Mouse (Mus musculus): ENCODE results near the gene Tmem79. TPM values are rescaled to one million over a fixed set of nuclear protein-coding genes. Genes with fewer than 3 reads are reported as not detected.
"Not testable (repeated sequence)": the region's sequence is repeated elsewhere in the genome, so short reads cannot be mapped to it uniquely, and the experiment has no call there.

Gene Tmem79
- total RNA-seq (2021), result 1 to 10 TPM; 1.7 TPM
- long read RNA-seq, experiment 1, partial matches to known transcripts, result 0 of 11 reads
- long read RNA-seq, experiment 1, other reads (novel, unspliced or antisense), result 11 of 11 reads
- long read RNA-seq, experiment 2, partial matches to known transcripts, result 0 of 10 reads
- long read RNA-seq, experiment 2, other reads (novel, unspliced or antisense), result 10 of 10 reads

DNA sequence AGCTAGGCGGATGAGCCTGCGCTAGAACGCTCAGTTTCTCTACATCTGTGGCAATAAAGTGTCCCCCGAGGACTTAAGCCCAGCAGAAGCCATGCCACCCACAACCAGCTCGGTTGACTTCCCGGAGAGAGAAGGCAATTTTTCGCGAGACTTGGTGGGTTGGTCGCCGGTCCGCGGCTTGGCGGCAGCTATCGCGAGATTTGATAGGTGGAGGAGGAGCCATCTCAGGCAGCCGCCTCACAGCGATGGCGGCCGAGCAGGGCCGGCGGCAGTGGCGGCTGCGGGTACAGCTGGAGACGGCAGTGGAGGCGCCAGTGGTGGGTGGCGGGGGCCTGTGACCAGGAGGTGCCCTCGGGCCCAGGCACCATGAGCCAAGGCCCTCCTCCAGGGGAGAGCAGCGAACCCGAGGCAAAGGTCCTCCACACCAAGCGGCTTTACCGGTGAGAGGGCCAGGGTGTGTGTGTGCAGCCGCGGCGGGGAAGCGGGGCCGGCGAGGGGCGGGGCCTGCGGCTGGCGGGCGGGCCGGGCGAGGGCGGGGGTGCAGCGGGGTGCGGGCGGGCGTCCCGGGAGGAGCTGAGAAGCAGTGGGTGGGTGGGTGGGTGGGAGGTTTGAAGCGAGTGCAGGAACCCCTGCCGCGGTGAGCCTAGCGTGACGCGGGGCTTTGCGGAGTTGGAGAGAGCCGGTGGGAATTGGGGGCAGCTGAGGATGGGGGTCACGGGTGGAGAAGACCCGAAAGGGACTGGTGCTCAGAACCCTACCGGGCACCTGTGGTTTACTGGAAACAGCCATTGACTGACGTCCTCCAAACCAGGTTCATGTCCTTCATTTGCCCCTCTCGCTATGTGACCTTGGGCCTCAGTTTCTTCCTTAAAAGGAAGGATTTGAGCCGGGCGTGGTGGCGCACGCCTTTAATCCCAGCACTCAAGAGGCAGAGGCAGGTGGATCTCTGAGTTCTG is at the start of gene Tmem79, which contains the start of gene Smg5:
TSS of gene Tmem79 (minus strand) at position 91 of the 956 bp plus-strand sequence.
TSS of gene Smg5 (plus strand) at position 203 of the 956 bp plus-strand sequence.
- DNase-seq, result peak; percentile 96

- DNase-seq, result no peak
Measured at GRCm38 (mm10) chr3:88384364-88384763, 48.4 kb upstream of the Tmem79 start, which contains the start of gene Bglap. TSS of gene Bglap (minus strand) at chr3:88384464.

DNA sequence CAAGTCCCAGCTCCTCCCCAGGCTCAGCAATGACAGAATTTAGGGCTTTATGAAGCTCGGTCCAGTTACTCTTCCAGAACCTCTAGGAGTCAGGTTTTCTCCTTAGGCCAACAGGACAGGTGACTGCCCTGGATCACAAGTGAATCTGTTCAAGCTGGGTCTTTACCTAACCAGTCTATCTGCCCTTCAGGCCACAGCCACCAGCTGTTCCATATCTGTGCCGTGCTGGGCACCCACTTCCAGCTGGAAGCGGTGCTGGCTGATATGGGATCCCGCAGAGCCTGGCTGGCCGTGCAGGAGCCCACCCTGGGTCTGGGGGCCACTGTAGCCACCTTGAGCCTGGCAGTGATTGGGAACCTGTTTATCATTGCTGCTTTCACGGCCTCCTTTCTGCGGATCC is 46.4 kb upstream of the Tmem79 start:
- not testable (repeated sequence) for DNase-seq

GRCm38 (mm10) chr3:88381389-88382315 is 45.7 kb upstream of the Tmem79 start:
- not testable (repeated sequence) for DNase-seq

GRCm38 (mm10) chr3:88378599-88378998 is 42.7 kb upstream of the Tmem79 start, which contains the start of gene Bglap2:
TSS of gene Bglap2 (minus strand) at chr3:88378699.
- DNase-seq, result not testable (repeated sequence)

GRCm38 (mm10) chr3:88376644-88377043 is 40.7 kb upstream of the Tmem79 start:
- DNase-seq, result not testable (repeated sequence)

DNA sequence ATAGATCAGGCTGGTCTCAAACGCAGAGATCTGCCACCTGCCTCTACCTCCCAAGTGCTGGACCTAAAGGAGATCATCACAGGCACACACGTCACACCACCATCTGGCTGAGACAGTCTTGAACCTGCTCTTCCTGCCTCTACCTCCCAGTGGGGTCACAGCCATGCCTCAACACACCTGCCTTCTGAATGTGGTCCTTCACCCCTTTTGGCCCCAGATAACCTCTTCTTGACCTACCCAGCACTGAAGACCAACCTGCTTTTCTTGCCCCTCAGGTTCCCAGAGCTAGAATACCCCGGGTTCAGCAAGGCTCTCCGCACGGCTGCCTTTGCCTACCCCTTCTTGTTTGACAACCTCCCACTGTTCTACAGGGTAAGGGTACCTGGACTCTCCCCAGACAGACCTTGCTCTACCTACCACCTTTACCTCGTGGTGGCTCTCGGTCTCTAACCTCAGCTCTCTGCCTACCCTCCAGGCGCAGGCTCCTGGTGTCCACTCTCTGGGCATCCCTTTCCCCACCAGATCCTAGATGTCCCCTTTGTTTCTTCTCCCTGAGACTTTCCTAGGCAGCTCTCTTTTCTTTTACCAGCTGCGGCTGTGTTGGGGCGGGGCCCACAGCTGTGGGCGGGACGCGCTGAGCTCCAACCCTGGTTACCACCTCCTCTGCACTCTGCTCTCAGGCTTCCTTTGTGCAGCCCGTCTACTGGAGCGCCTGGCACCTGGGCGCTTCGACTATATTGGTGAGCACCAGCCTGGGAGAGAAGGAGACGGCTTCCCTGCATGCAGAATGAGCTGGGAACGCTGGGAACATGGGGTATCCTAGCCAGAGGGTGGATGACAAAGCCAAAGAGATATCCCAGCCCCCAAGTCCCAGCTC is 40.0 kb upstream of the Tmem79 start:
- not testable (repeated sequence) for DNase-seq

DNA sequence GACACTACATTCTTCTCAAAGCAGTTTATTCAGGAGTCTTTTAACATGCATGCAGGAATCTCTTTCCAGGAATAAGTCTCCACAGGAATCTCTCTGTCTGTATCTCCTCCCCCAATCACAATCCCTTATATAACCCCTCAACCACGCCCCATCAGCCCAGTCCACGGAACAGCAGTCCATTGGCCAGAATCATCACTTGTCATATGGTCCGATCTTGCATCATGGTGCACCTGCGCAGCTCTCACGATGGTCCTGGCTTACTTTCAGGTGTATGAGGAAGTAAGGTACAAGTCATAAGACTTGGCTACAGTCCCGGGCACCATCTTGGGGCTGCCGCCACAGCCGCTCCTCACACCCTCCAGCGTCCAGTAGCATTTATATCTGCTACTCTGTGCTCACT is 36.7 kb upstream of the Tmem79 start, which contains the start of gene Bglap3:
TSS of gene Bglap3 (minus strand) at position 101 of the 400 bp plus-strand sequence.
- DNase-seq, result not testable (repeated sequence)

DNA sequence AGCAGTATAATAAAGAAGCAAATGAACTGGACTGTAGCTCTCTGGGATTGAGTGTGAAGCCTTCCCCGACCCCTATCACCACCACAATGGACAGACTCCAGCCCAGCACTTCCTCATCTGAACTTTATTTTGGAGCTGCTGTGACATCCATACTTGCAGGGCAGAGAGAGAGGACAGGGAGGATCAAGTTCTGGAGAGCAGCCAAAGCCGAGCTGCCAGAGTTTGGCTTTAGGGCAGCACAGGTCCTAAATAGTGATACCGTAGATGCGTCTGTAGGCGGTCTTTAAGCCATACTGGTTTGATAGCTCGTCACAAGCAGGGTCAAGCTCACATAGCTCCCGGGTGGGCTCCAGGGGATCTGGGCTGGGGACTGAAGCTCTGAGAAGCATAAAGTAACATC is 32.6 kb upstream of the Tmem79 start:
- DNase-seq, result peak; percentile 43

GRCm38 (mm10) chr3:88367517-88367916 is 31.6 kb upstream of the Tmem79 start:
- DNase-seq, result not testable (repeated sequence)

GRCm38 (mm10) chr3:88366830-88367428 is 31.0 kb upstream of the Tmem79 start:
- DNase-seq, result peak; percentile 42

- no peak for DNase-seq
Measured at GRCm38 (mm10) chr3:88365705-88366361, 29.9 kb upstream of the Tmem79 start.

DNA sequence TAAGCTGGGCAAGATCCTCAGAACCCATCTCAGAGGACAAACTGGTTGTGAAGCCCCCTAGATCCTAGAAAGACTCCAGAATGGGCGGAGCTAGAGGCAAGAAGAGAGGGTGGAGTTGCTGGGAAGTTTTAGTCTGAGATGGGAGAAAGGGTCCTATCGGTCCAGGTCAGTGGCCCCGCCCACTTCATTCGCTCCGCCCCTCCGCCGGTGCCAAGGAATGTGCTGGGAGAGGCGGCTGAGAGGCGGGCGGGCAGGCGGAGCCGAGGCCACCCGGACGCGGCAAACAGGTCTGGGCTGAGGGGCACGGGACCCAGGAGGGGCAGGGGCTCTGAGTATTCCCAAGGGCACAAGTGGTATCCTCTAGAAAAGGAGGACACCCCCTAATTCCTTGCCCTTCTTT is 28.4 kb upstream of the Tmem79 start, which contains the start of gene Paqr6:
TSS of gene Paqr6 (plus strand) at position 248 of the 400 bp plus-strand sequence.
- peak; percentile 61 for DNase-seq

DNA sequence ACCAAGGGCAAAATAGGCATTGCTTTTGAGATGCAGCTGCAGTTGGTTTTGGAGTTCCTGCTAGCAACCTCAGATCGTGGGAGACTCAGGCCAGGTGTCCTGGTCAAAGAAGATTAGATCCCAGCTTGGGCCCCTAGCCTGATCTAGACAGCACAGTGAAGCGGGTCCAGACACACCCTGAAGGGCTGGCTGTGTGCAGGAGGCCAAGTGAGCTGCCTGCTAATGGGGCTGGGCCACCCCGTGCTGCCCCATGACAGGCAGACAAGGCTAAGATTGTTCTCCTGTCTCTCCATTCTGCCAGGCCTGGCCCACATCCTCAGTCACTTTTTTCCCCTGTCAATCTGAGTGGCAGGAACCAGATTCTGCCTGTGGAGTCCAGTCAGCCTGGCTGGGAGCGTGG is 27.8 kb upstream of the Tmem79 start:
- no peak for DNase-seq

- DNase-seq, result no peak
Measured at GRCm38 (mm10) chr3:88361612-88362313, 25.8 kb upstream of the Tmem79 start.

DNA sequence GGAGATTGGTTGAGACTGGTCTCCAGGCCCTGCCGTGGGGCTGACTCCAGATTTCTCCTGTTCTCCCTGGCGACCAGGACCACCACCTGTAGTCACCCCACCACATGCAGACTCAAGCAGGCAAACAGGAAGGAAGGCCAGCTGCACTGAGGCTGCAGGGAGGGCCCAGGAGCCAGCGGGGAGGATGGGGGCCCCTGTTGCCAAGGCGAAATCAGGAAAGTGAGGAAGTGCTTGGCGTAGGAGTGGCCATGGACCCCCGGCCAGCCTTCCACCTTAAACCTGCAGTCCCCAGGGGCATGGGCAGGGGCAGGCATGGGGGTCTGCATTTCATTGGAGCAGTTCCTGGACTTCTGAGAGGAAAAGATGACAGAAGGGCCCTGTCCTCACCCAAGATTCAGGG is 25.1 kb upstream of the Tmem79 start:
- no peak for DNase-seq

DNA sequence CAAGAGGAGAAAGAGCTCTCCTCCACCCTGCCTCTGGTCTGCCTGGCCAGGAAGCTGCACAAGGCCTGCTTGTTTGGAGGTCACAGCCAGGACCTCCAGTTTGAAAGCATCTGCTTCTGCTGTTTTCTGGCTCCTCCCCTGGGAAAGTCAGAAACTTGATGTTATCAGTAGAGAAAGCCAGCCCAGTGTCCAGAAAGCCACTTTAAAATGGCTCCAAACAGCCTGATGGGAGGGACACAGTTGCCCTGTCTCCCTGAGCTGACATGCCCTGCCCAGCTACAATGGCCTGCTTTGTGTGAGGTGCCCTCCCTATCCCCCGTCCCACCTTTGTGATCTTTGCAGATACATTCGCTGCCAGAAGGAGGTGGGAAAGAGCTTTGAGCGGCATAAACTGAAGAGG is 24.0 kb upstream of the Tmem79 start:
- DNase-seq, result no peak

- DNase-seq, result no peak
Measured at GRCm38 (mm10) chr3:88359584-88359983, 23.6 kb upstream of the Tmem79 start.

All from gastrocnemius, postnatal 25 days (tissue).